Mouse (Mus musculus): ENCODE data around the gene Spcs2. TPM values are rescaled to one million over a fixed set of nuclear protein-coding genes. Genes with fewer than 3 reads are reported as not detected.
"Not testable (repeated sequence)": the region's sequence is repeated elsewhere in the genome, so short reads cannot be mapped to it uniquely, and the experiment has no call there.

Spcs2 gene
- total and polyA plus RNA-seq, 3 experiments, result 203 to 272 (median 232) TPM

GRCm38 (mm10) chr7:99821953-99822352 lies 41.3 kb downstream of the Spcs2 start:
- Histone ChIP-seq H3K79me2 (replicated peaks; ENCODE audit: control insufficient read depth, extremely low read depth, insufficient read depth, poor library complexity, severe bottlenecking) (peaks cover 13% of the 10 kb centered on the region), H3K4me3 (replicated peaks in 1 of 3; ENCODE audit: low read depth in 2 of 3, low read length in 2 of 3, poor library complexity in 1 of 3) (peak overlapping the region; percentile 52 to 62 (median 58)), H3K4me1 (ENCODE audit: control insufficient read depth in 1 of 2, insufficient read depth in 2 of 2) (peaks cover 13 to 44% of the 10 kb centered on the region in 2 experiments), H3K27ac (ENCODE audit: insufficient read depth, low read depth) (no peak overlapping the region), H3K36me3 (replicated peaks in 1 of 2; ENCODE audit: control insufficient read depth in 1 of 2, insufficient read depth in 1 of 2, low read length in 1 of 2) (peaks cover 8% of the 10 kb centered on the region in 2 experiments), H3K27me3 (replicated peaks) (no peaks in the 10 kb centered on the region), H3K4me2 (ENCODE audit: insufficient read depth, low read depth, poor library complexity, severe bottlenecking) (peak overlapping the region; percentile 65), H3K9ac (ENCODE audit: insufficient read depth, low read depth) (peak overlapping the region; percentile 63), H3K9me3 (replicated peaks; ENCODE audit: low read length) (no peaks in the 10 kb centered on the region)
- in situ Hi-C loops (cut with MboI; ENCODE audit: low pct_ligation_motif_present, low pct_unique_long_range_greater_than_20kb, low sequenced_read_pairs) (no loop called here), dilution Hi-C loops (cut with MboI; ENCODE audit: extremely low pct_ligation_motif_present, extremely low pct_unique_long_range_greater_than_20kb, low sequenced_read_pairs) (no loop called here)
- no peak for DNase-seq (ENCODE audit: extremely low read depth)
- TF ChIP-seq ETS1 (conservative IDR thresholded peaks at IDR 0.05; ENCODE audit: low read depth, low read length), result no peak
- no peak for TF ChIP-seq ZMIZ1 (IDR thresholded peaks at IDR 0.05; ENCODE audit: low read depth, low read length)
- no peak for TF ChIP-seq ZNF384 (IDR thresholded peaks at IDR 0.05; ENCODE audit: low read depth, low read length)
- TF ChIP-seq CHD1 (IDR thresholded peaks at IDR 0.05; ENCODE audit: low read depth, low read length), result no peak
- TF ChIP-seq ZKSCAN1 (IDR thresholded peaks at IDR 0.05; ENCODE audit: borderline replicate concordance, low read depth, low read length), result no peak
- no peak for TF ChIP-seq CHD2 (IDR thresholded peaks at IDR 0.05; ENCODE audit: low read length)
- no peak for TF ChIP-seq MEF2A (IDR thresholded peaks at IDR 0.05; ENCODE audit: borderline replicate concordance, low read depth, low read length)
- no peak for TF ChIP-seq E2F4 (IDR thresholded peaks at IDR 0.05; ENCODE audit: insufficient replicate concordance, low read depth, low read length)
- TF ChIP-seq RCOR1 (conservative IDR thresholded peaks at IDR 0.05; ENCODE audit: low read depth, low read length), result no peak
- TF ChIP-seq SIN3A (IDR thresholded peaks at IDR 0.05; ENCODE audit: low read length), result no peak
- no peak for TF ChIP-seq TBP (conservative IDR thresholded peaks at IDR 0.05; ENCODE audit: low read depth, low read length)
- TF ChIP-seq MYC (IDR thresholded peaks at IDR 0.05; ENCODE audit: low read depth, low read length), result no peak
- no peak for TF ChIP-seq RAD21 (IDR thresholded peaks at IDR 0.05; ENCODE audit: low read depth, low read length)
- TF ChIP-seq MAZ (IDR thresholded peaks at IDR 0.05; ENCODE audit: low read depth, low read length), result no peak

- H3K4me2 ChIP-seq (ENCODE audit: insufficient read depth, low read depth, poor library complexity, severe bottlenecking); H3K9ac ChIP-seq (ENCODE audit: insufficient read depth, low read depth); H3K27ac ChIP-seq (ENCODE audit: insufficient read depth, low read depth); in situ Hi-C loops (cut with MboI; ENCODE audit: low pct_ligation_motif_present, low pct_unique_long_range_greater_than_20kb, low sequenced_read_pairs); H3K79me2 ChIP-seq (replicated peaks; ENCODE audit: control insufficient read depth, extremely low read depth, insufficient read depth, poor library complexity, severe bottlenecking); H3K9me3 ChIP-seq (replicated peaks; ENCODE audit: low read length); H3K27me3 ChIP-seq (replicated peaks); dilution Hi-C loops (cut with MboI; ENCODE audit: extremely low pct_ligation_motif_present, extremely low pct_unique_long_range_greater_than_20kb, low sequenced_read_pairs); DNase-seq (ENCODE audit: extremely low read depth); H3K4me3 ChIP-seq (replicated peaks in 1 of 3; ENCODE audit: low read depth in 2 of 3, low read length in 2 of 3, poor library complexity in 1 of 3): not testable (repeated sequence)
- Histone ChIP-seq H3K36me3 (replicated peaks in 1 of 2; ENCODE audit: control insufficient read depth in 1 of 2, insufficient read depth in 1 of 2, low read length in 1 of 2) (peaks cover 31 to 32% of the 10 kb centered on the region in 2 experiments), H3K4me1 (ENCODE audit: control insufficient read depth in 1 of 2, insufficient read depth in 2 of 2) (peaks cover 0 to 13% of the 10 kb centered on the region in 2 experiments; a peak in 2 of 4 replicates)
Observed at GRCm38 (mm10) chr7:99818181-99818725, 45.0 kb downstream of the Spcs2 start.
